Mouse (Mus musculus) common myeloid progenitor, adult 5-6 weeks (primary cell): ENCODE data around the gene Clstn1. TPM values are rescaled to one million over a fixed set of nuclear protein-coding genes. Genes with fewer than 3 reads are reported as not detected.

Source experiments
- ATAC-seq: replicated peaks from 2 replicates; pipeline ENCODE4 v1.8.0; 2016; ENCODE audit warnings: low read depth, mild to moderate bottlenecking, moderate TSS enrichment, inconsistent platforms; ENCODE audit not compliant: poor library complexity, severe bottlenecking
- total RNA-seq: library from RNA; stranded (forward); fragments of 200-1000, 187-1606 nt; gene quantifications from 2 replicates; pipeline ENCODE4 v1.2.3, GENCODE M21; 2017

Gene Clstn1
- total RNA-seq, 1 experiment from 2014 or later, result 13.4 TPM

- ATAC-seq, result no peak
Observed at GRCm38 (mm10) chr4:149663849-149664503, 77.7 kb downstream of the Clstn1 start.

GRCm38 (mm10) chr4:149665016-149665691, 78.9 kb downstream of the Clstn1 start:
- peak; percentile 29; the same call in 1 of the 2 replicates for ATAC-seq

- no peak for ATAC-seq
Observed at GRCm38 (mm10) chr4:149665692-149666090, 79.4 kb downstream of the Clstn1 start.

GRCm38 (mm10) chr4:149671175-149671574, 84.9 kb downstream of the Clstn1 start:
- no peak for ATAC-seq

DNA sequence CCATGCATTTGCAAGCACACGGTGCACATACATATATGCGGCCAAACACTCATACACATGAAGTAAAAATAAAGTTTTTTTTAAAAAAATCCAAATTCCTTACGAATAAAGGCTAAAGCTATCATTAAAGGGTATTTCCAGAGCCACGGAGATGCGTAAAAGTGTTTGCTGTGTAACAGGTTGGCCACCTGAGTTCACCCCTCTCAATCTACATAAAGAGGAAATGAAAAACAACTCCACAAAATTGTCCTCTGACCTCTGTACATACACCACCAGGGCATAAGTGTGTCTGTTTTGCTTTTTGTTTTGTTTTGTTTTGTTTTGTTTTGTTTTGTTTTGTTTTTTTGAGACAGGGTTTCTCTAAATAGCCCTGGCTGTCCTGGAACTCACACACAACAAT, 86.5 kb downstream of the Clstn1 start:
- ATAC-seq, result no peak

GRCm38 (mm10) chr4:149674814-149675377, 88.6 kb downstream of the Clstn1 start:
- ATAC-seq, result no peak

GRCm38 (mm10) chr4:149675378-149676261, 89.4 kb downstream of the Clstn1 start:
- ATAC-seq, result peak; percentile 99

- no peak for ATAC-seq
Observed at GRCm38 (mm10) chr4:149678006-149678405, 91.7 kb downstream of the Clstn1 start.

GRCm38 (mm10) chr4:149679056-149679770, 92.9 kb downstream of the Clstn1 start:
- no peak for ATAC-seq

- ATAC-seq, result no peak
Observed at GRCm38 (mm10) chr4:149683875-149684274, 97.6 kb downstream of the Clstn1 start.

DNA sequence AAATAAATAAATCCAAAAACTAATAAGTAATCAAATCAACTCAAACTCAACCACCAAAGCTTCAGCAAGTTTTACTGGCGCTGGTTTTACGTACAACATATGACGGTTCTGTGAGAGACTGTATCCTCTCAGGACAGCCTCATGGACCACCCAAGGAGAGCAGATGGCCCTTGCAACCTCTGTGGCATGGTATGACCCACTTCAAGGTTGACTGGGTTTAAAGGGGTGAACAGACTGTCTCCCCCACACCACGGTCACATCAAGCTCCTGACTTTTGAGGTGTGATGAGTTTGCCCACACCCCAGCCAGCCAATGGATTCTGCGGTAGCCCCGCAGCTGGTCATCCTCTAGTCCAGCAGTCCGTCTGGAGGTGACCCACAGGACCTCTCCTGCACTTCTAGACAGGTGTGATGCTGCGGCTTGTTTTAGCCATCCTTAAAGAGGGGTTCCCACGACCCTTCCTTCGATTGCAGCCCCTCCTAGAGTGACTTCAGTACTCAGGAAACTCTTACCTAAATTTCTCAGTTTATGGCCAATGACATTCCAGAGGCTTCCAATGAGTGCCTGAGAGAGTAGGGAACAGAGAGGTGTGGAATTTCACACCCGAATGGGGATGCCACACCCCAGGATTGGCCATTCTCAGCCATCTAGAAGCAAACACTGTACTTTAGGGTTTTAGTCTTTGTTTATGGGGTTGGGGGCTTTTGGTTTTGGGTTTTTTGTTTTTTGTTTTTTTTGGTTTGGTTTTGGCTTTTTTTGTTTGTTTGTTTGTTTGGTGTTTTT, 98.8 kb downstream of the Clstn1 start:
- ATAC-seq, result no peak

GRCm38 (mm10) chr4:149688861-149689260, 102.6 kb downstream of the Clstn1 start:
- no peak for ATAC-seq

GRCm38 (mm10) chr4:149689822-149690700, 103.8 kb downstream of the Clstn1 start:
- ATAC-seq, result no peak

DNA sequence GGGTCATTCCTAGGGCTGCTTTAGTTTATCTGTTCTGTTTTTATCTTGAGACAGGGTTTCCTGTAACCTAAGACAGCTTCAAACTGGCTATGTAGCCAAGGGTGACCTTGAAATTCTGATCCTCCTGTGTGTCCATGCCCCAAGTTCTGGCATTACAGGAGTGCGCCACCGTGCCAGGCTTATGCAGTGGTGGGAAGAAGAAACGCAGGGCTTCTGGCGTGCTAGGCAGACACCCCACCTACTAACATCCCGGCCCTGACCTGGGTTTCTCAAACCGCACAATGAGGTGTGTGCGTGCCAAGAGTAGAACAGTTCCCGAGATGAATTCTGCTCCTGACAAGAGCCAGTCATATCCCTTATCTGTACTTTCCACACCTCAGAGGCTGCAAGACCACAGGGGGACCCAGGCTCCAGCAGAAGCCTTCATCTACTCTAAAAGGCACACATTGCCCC, 104.6 kb downstream of the Clstn1 start:
- peak; percentile 69 for ATAC-seq

DNA sequence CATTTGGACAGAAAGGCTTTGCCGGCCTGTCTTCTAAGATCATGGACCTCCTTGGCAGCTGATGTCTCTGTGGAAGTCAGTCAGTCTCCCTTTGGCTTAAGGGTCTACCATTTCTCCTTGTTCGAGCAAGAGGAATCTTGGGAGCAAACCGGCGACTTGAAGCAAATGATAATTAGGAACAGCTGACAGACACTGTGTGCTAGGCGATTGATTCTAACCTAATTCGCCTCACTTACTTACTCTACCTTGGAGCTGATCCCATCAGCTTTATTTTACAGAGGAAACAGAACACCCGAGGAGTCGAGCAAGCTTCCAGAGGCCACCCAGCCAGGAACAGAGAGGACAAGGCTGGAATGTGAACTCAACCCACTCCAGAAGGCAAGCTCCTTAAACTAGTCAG, 105.1 kb downstream of the Clstn1 start:
- ATAC-seq, result no peak

DNA sequence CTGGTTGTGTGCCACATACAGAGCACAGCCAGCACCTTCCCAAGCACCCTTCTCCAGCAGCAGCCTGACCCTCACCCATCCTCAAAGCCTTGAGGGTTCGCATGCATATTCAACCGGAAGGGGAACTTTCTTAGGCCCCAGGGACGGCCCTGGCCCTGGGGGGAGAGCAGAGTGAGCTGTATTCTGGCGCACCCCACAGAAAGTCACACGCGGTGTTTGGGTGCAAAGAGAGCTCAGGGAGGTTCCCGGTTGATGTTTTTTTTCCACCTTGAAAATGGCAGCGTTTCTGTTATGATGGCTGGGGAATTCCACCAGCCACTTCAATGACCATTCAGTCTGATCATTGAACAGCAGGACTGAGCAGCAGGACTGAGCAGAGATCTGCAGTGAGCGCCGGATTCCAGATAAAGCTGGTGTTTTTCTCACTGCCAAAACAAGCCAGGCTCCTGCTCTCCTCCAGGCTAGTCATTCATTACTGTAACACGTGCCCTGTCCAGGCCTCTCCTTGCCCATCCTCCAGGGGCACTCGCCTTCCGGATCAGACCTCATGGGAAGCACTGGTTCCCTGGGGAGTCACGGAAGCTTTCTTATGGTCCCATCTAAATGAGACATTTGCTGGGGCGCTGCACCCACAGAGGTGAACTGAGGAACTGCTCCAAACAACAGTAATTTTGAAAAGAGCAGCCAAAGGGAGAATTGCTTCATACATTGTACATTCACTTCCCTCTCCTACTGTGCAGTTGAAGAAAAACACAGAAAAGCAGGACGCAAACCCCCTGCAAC, 110.1 kb downstream of the Clstn1 start:
- ATAC-seq, result peak; percentile 24

DNA sequence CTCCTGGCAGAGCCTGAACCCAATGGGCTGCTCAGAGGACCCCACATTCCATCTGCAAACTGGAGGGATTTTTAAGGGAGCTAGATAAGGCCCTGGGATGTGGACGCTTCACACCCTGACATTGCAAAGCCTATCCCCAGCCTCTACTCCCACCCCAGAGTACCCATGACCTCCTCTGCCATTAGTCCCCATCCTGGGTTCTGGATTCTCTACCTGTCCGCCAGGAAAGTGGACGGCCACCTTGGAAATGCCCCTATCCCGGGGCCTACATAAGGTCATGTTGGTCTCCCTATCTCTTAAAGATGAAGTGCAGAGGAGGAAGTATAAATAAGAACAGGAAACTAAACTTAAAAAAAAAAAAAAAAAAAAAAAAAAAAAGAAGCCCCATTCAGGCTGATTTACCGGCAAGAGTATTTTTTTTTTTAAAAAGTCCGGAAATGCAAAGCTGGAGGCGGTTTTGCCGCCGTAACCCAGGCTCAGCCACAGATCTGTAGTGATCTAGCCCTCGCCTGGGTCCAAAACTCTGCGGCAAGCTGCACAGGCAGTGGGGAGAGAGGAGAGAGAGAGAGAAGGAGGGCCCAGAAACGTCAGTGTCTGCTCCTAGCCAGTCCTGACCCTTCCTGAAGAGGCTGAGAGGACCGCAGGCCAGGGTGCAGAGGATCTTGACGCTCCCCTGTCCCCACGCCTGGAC, 111.4 kb downstream of the Clstn1 start:
- ATAC-seq, result peak; percentile 55
